Mouse (Mus musculus): ENCODE results near the gene Spout1. TPM values are rescaled to one million over a fixed set of nuclear protein-coding genes. Genes with fewer than 3 reads are reported as not detected.

Spout1 gene
- polyA plus RNA-seq (2012; rRNA removed) = 21.1 and 21.7 TPM in 2 replicates

DNA sequence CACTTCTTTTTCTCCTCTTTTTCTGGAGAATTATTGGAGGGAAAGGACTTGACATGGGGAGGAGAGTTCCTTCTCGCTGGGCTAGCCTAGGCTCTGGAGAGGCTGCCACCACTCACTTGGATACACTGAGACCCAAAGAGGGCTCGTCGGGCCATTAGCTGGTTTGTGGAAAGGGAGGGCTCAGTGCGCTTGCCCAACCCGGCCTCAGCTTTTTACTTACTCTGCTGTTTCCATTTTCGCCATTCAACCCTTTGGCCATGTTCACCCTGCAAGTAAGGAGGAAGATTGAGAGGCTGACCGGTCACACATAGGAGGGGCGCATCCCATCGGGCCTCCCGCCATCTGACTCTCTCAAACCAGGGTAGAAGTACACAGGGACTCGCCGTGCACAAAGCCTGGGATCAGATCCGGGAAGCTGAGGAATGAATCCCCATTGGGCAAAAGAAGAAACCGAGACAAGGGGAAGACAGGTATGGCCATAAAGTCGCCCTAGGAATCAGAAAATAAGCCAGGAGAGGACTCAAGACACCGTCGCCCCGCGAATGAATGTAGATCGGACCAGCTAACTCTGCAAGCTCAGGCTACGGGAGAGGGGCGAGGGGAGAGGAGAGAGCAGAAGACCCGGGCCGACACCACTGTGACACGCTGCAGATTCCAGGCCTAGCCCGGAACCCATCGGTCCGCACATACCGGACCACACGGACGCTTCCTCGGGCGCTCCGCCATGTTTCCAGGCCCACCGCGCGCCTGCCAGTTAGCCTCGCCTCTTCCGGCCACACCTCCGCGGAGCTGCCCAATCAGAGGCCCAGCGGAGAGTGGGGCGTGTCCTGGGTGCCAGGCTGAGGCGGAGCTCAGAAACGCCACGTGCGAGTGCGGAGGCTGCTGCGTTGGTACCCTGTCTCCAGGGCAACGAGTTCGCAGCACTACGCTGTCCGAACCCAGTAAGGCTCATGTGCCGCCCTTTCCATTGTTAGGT, at the start of gene Spout1:
TSS of gene Spout1 (minus strand) at position 760 of the 976 bp plus-strand sequence.

DNA sequence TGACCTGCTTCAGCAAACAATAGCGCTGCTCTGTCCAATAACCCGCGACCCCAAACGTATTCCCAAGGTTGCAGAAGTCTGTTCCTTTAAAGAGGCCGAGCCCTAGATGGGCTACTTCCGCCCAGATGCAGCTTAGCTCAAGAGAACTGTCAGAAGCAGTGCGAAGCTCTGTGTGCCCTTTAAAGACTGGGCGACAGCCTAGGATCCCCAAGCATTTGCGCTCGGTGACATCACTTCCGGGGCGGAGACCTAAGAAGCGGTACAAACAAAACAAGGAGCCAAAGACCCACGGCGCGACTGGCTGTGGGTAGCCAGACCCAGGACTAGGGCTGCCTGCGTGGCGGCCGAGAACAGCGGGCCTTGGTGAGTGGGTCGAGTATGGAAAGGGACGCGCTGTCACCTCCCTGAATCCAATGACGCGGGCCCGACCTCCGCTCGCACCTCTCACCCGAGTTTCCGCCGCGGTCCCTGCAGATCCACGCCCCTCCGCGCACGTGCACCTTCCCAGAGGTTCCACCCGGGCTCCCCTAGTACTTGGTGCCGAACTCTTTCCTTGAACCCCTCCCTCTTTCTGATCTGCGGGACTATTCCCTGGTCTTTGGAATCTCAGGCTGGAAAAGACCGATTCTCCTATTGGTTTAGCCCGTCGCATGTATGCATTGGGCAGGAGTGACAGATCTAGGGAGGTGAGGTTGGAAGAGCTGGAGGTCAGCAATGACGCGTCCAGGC, 27.5 kb upstream of the Spout1 start, which contains the start of gene Kyat1:
TSS of gene Kyat1 (minus strand) at position 219 of the 729 bp plus-strand sequence.

DNA sequence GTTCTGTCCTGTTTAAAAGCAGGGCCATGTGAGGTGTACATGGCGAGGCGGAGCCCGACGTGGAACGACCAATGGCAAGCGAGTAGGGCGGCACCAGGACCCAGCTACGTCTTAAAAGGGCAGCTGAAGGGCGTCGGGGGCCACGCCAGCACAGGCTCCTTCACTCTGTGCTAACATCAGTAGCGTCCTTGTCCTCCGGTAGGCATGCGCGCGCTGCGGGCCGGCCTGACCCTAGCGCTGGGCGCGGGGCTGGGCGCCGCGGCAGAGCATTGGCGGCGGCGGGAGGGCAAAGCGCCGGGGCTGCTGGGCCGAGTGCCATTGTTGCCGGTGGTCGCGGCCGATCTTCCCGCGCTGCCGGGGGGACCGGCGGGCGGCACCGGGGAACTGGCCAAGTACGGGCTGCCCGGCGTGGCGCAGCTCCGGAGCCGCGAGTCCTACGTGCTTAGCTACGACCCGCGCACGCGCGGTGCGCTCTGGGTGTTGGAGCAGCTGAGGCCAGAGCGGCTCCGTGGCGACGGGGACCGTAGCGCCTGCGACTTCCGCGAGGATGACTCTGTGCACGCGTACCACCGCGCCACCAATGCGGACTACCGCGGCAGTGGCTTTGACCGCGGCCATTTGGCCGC, 6.8 kb downstream of the Spout1 start, which contains the start of gene Endog:
TSS of gene Endog (plus strand) at position 123 of the 626 bp plus-strand sequence.

DNA sequence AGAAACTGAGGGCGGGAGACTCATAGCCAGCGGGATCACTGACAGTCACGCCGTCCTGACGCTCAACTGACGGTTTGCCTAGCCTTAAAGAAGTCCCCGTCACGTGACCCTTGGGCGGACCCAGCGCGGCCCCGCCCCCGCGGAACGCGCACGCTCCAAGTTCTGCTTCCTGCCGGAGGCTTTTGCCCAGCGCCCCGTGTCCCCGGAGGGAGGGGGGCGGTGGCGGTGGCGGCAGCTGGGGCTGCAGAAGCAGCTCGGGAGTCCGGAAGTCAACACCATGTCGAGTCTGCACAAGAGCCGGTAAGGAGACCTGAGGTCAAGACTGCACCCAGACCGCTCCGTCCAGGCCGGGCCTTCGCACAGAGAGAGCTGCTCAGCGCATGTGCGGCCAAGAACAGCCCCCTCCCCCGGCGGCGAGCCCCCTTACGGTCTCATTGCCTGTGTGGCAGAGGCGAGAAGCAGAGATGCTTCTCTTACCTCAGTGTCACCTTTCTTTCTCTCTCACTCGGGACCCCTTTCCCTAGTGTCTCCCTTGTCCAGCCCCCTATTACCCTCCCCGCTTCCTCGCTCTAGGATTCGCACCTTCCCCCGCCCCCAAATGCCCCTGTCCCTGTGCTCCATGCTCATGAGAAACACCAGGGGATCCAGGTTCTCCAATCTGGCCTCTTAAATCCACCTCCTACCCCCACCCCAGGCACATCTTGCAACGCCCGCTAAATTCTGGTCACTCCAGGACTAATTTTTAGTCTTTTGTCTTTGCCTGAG, 44.5 kb downstream of the Spout1 start, which contains the start of gene Tbc1d13:
TSS of gene Tbc1d13 (plus strand) at position 134 of the 765 bp plus-strand sequence.

DNA sequence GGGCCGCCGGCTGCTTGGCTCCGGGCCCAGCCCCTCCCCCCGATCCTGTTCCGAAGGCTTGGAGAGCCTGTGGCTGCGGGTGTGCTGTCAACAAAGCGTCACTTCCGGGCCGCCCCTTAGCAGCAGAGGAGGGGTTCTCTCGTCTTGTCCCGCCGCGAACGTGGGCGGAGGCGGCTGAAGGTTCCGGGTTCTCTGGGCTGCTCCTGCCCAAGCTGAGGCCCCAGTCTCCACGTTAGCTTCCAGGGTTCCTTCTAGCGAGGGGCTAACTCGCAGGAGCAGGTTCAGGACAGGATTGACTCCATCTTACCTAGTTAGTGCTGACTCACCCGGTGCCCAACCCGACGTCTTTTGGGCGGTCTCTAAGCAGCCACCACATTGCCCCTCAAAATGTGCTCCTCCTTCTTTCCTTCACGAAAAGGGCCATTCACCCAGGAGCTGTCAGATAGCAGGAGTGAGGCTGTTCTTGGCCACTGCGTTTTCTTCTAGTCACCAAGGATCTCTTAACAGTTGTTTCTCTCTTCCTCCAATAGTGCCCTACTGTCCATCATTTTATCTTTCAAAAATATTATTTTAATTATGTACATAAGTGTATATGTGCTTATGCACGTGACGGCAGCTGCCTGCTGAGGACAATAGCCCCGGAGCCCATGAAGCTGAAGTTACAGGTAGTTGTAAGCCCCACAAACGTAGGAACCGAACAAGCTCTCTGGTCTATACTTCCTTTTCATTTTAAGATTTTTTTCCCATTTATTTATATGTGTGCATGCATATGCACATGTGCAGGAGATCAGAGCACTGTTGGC, 53.6 kb downstream of the Spout1 start, which contains the start of gene Zer1:
TSS of gene Zer1 (minus strand) at position 114 of the 803 bp plus-strand sequence.

Other genes starting within 250 kb of the Spout1 start
- 12.3 and 14.0 TPM in 2 replicates for gene Gle1, start 243.0 kb downstream of the Spout1 start, polyA plus RNA-seq (2012; rRNA removed)
- 19.9 and 23.5 TPM in 2 replicates for gene Sptan1, start 212.9 kb downstream of the Spout1 start, polyA plus RNA-seq (2012; rRNA removed)
- gene Wdr34, start 129.6 kb downstream of the Spout1 start, polyA plus RNA-seq (2012; rRNA removed) = 5.2 and 5.7 TPM in 2 replicates
- 185 and 242 TPM in 2 replicates for gene Set, start 121.1 kb downstream of the Spout1 start, polyA plus RNA-seq (2012; rRNA removed)
- gene Pkn3, start 100.8 kb downstream of the Spout1 start, polyA plus RNA-seq (2012; rRNA removed) = 3.1 and 3.2 TPM in 2 replicates
- gene Zdhhc12, start 84.8 kb downstream of the Spout1 start, polyA plus RNA-seq (2012; rRNA removed) = 21.0 and 25.7 TPM in 2 replicates
- 6.6 and 7.7 TPM in 2 replicates for gene Zer1, start 53.9 kb downstream of the Spout1 start, polyA plus RNA-seq (2012; rRNA removed)
- 9.1 and 11.7 TPM in 2 replicates for gene Tbc1d13, start 44.7 kb downstream of the Spout1 start, polyA plus RNA-seq (2012; rRNA removed)
- 10.4 and 12.0 TPM in 2 replicates for gene Endog, start 7.0 kb downstream of the Spout1 start, polyA plus RNA-seq (2012; rRNA removed)
- 13.0 and 14.4 TPM in 2 replicates for gene Kyat1, start 27.4 kb upstream of the Spout1 start, polyA plus RNA-seq (2012; rRNA removed)
- 3.1 and 3.7 TPM in 2 replicates for gene Lrrc8a, start 59.3 kb upstream of the Spout1 start, polyA plus RNA-seq (2012; rRNA removed)
- 0.84 and 0.92 TPM in 2 replicates for gene Gm28035, start 62.1 kb upstream of the Spout1 start, polyA plus RNA-seq (2012; rRNA removed)
- 15.2 and 18.6 TPM in 2 replicates for gene Phyhd1, start 87.7 kb upstream of the Spout1 start, polyA plus RNA-seq (2012; rRNA removed)
- gene Gm28038, start 102.6 kb upstream of the Spout1 start, polyA plus RNA-seq (2012; rRNA removed) = not detected in 2 replicates
- gene Dolk, start 107.9 kb upstream of the Spout1 start, polyA plus RNA-seq (2012; rRNA removed) = 4.3 and 5.0 TPM in 2 replicates
- 12.8 and 17.0 TPM in 2 replicates for gene Nup188, start 107.9 kb upstream of the Spout1 start, polyA plus RNA-seq (2012; rRNA removed)
- gene Sh3glb2, start 180.9 kb upstream of the Spout1 start, polyA plus RNA-seq (2012; rRNA removed) = 19.1 and 20.9 TPM in 2 replicates
- gene Miga2, start 185.8 kb upstream of the Spout1 start, polyA plus RNA-seq (2012; rRNA removed) = 5.6 and 6.8 TPM in 2 replicates
- gene Dolpp1, start 213.8 kb upstream of the Spout1 start, polyA plus RNA-seq (2012; rRNA removed) = 13.3 and 17.3 TPM in 2 replicates
- gene Crat, start 237.4 kb upstream of the Spout1 start, polyA plus RNA-seq (2012; rRNA removed) = 12.5 and 14.2 TPM in 2 replicates
- 61.7 and 77.5 TPM in 2 replicates for gene Ptpa, start 237.6 kb upstream of the Spout1 start, polyA plus RNA-seq (2012; rRNA removed)

All from liver, embryonic 14 days (tissue).